Mouse (Mus musculus) stomach, postnatal 0 days (tissue): Measurements from ENCODE around the gene Sec22b.

Experiments
- CTCF ChIP-seq: IDR thresholded peaks from 2 replicates; pipeline ENCODE4 v1.5.1; 2016; ENCODE audit warnings: antibody characterized with exemption, low read depth, mild to moderate bottlenecking, moderate library complexity
- EP300 ChIP-seq: optimal IDR thresholded peaks from 2 replicates; pipeline ENCODE3; 2016; ENCODE audit warnings: antibody characterized with exemption

- no peak for TF ChIP-seq CTCF
- TF ChIP-seq EP300: no peak
Measured at GRCm38 (mm10) chr3:97972200-97972599, 71.2 kb downstream of the Sec22b start.
